Mouse (Mus musculus): ENCODE results near the gene Kdm5d.

The Kdm5d gene

DNA sequence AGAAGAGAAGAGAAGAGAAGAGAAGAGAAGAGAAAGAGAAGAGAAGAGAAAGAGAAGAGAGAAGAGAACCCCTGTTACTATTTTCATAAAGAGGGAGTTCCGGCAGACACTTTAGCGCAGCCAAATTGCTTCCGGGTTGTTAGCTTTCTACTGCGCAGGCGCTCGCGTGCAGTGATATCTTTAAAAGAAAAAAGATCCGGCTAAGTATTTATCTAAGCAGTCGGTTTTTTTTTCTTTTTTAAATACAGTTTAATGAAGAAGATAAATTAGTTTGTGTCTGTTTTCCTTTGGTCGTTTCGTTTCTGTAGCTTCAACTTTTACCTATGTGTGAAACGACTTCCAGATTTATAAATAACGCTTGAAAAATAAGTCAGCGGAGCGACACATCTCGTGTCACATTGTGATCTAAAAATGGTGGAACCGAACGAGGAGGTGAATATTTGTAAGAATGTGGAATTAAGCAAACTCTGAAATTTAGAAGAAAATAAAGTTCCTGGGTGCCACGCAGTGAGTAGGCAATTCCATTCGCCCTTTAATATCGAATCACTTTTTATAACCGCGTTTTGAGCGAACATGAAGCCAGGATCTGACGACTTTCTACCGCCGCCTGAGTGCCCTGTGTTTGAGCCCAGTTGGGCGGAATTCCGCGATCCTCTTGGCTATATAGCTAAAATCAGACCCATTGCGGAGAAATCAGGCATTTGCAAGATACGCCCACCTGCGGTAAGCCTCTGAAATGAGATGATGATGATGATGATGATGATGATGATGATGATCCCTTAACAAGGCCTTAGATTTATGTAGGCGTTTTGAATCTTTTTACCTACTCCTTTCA is at the start of gene Kdm5d:
TSS of gene Kdm5d (plus strand) at position 396 of the 835 bp plus-strand sequence.
- DNase-seq: peak; percentile 59

DNA sequence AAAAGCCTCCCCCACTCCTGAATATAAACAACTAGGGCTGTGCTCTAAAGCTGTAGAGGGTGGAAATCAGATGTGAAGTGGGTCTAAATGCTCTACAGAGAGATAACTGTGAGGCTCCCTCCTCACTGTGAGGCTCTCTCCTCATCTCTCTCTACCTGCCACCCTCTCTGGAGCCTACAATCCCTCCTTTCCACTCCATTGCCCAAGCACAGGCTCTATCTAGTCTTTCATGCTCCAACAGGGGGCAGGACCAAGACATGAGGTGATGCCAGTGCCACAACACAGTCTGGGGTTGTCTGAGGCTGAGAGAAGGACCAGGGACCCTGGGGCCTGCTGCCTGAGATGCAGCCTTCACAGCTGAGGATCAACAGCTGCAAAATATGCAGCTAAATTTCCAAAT is 25.2 kb upstream of the Kdm5d start:
- no peak for DNase-seq

DNA sequence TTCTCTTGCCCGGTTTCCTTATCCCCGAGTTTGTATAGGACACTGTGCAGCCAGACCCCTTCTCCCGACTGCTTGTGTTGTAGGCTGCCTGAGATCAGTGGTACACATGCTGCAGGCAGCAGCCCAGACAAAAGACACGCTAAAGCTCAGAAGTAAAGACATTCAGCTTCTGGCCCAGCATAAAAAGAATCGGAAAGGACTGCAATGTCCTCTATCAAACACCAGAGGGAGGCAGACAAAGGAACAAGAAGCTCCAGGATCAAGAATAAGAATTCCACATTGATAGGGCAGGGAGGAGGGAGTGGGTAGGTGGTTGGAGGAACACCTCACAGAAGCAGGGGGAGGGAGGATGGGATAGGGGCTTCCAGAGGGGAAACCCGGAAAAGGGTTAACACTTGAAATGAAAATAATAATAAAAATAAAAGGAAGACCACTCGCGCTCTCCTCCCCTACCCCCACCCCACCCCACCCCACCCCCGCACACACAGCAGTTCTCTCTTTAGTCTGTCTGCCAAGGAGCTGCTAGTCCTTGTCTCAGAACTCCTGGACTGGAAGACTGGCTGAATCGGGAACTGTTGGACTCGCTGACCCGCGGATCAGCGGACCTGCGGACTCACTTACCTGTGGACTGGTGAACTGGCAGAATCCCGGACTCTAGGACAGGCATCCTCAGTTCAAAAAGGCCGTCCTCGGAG is 24.6 kb upstream of the Kdm5d start:
- peak; percentile 0 for DNase-seq

Measured in right cerebral cortex, adult 18-20 months (tissue).